ENCODE assay signal across 8 mouse cellular contexts in the genomic region with DNA sequence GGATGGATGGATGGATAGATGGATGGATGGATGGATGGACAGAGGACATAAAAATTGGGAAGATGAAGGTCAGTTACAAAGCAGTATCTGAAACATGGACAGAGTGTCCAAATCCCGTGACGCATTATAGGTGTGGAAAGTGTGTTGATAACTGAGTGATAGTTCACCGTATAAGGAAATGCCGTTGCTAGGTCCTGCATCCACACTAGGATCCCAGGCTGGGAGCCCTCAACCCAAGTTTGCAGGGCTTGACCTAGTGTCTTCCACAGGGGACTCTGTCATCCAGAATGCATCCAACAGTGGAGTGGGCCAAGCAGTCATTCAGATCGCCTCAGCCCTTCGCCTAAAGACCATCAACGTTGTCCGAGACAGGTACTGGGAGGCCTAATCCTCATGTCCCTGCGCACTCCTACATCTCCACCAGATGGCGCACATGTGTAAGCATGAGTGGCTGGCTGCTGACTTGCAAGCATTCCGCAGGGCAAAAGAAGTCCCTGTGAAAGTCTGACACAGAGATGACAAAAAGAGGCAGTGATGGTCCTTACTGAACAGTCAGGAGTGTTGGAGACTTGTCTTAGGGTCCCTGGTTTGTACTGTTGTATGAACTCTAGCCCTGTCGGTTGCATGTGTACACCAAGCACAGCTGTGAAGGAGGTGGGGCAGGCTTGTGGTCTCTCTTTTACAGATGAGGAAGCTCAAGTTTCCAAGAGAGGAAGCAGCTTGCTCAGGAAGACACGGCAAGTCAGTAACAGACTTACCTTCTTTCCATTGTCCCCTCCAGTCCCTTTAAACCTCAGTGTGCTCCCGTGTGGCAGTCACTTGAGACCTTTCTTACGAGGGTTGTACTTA. TPM values are rescaled to one million over a fixed set of nuclear protein-coding genes. Genes with fewer than 3 reads are reported as not detected.
DNase-seq lines count a peak whose midpoint lies in the region; ATAC-seq and TF ChIP-seq lines count a peak whose summit lies in the region.

No protein-coding gene starts in this region.

- H3K27ac ChIP-seq in cerebellum, adult 2 months (ENCODE audit: insufficient read depth, low read length) = no peak overlapping the region
- no peak overlapping the region for H3K27ac ChIP-seq in hindbrain, embryonic 16.5 days (ENCODE audit: low read depth, low read length)

- H3K4me2 ChIP-seq in hindbrain, embryonic 16.5 days (ENCODE audit: low read length) = no peak overlapping the region

- peaks cover 6% of the 10 kb centered on the region for H3K36me3 ChIP-seq in hindbrain, embryonic 16.5 days (ENCODE audit: control insufficient read depth, insufficient read depth, low read length)

- no peak for TF ChIP-seq POLR2A in cerebellum, adult 2 months (IDR thresholded peaks at IDR 0.05; ENCODE audit: borderline replicate concordance, insufficient read depth, low read length)

- TF ChIP-seq CTCF in cerebellum, adult 2 months (IDR thresholded peaks at IDR 0.05; ENCODE audit: borderline replicate concordance, insufficient read depth, low read depth, low read length) = peak; percentile 96

- WGBS in cerebellum, adult 2 months = 47% methylated on average over 15 of the region's 15 CpGs
- 50% methylated on average over 15 of the region's 15 CpGs for WGBS in hindbrain, embryonic 16.5 days

- peak; percentile 75 for DNase-seq in T-cell, adult 2 months (ENCODE audit: low spot score)
- peak; percentile 63 to 82 for DNase-seq in cerebellum, adult 2 months
- peak; percentile 37 to 76 for DNase-seq in frontal cortex, postnatal 10 days (ENCODE audit: low spot score in 2 of 2)
- peak; percentile 72 to 78 for DNase-seq in layer of hippocampus, postnatal 36 days
- DNase-seq in lung, postnatal 25 days (ENCODE audit: low spot score) = peak; percentile 83
- DNase-seq in right cerebral cortex, adult 2 months (ENCODE audit: low spot score in 2 of 2) = peak; percentile 87 to 89
- DNase-seq in urinary bladder, postnatal 36 days (ENCODE audit: low spot score in 2 of 2) = peak; percentile 65 to 75

- no peak overlapping the region for H3K4me3 ChIP-seq in cerebellum, adult 2 months (replicated peaks; ENCODE audit: insufficient read depth, low read depth, low read length)
- no peak overlapping the region for H3K4me3 ChIP-seq in hindbrain, embryonic 16.5 days (ENCODE audit: low read length)

- no peaks in the 10 kb centered on the region for H3K9me3 ChIP-seq in hindbrain, embryonic 16.5 days (ENCODE audit: control insufficient read depth, low read length)

- no peaks in the 10 kb centered on the region for H3K4me1 ChIP-seq in cerebellum, adult 2 months (ENCODE audit: control insufficient read depth, insufficient read depth, low read length)
- H3K4me1 ChIP-seq in hindbrain, embryonic 16.5 days (ENCODE audit: control insufficient read depth, insufficient read depth, low read depth, low read length) = no peaks in the 10 kb centered on the region

- H3K9ac ChIP-seq in hindbrain, embryonic 16.5 days (ENCODE audit: low read depth, low read length) = no peak overlapping the region

- H3K27me3 ChIP-seq in cerebellum, adult 2 months (ENCODE audit: control insufficient read depth, insufficient read depth, low read length) = no peaks in the 10 kb centered on the region
- H3K27me3 ChIP-seq in hindbrain, embryonic 16.5 days (replicated peaks; ENCODE audit: control insufficient read depth, insufficient read depth, low read length) = no peaks in the 10 kb centered on the region

- ATAC-seq in hindbrain, embryonic 16.5 days = peak; percentile 52; the same call in 1 of the 2 replicates

RNA-seq across cellular contexts. Expression of a gene that starts 12.7 kb away (rescaled TPM):
- polyA plus RNA-seq in cerebellum, adult 2 months (2012; rRNA removed) = 77.6 and 81.9 TPM in 2 replicates
- polyA plus RNA-seq in hindbrain, embryonic 16.5 days (2015; fragmentation: Nextera tagmentation; extraction: Ambion mirVana) = 86.6 and 94.4 TPM in 2 replicates
- total RNA-seq in layer of hippocampus, postnatal 36 days (2021) = 10 to 100 TPM; 67.8 to 74.8 TPM

RNA-seq across cellular contexts. Expression of a gene that starts 17.4 kb away (rescaled TPM):
- polyA plus RNA-seq in cerebellum, adult 2 months (2012; rRNA removed) = 41.0 and 43.8 TPM in 2 replicates
- polyA plus RNA-seq in hindbrain, embryonic 16.5 days (2015; fragmentation: Nextera tagmentation; extraction: Ambion mirVana) = 36.3 and 41.1 TPM in 2 replicates
- total RNA-seq in layer of hippocampus, postnatal 36 days (2021) = 10 to 100 TPM; 29.9 to 34.9 TPM

RNA-seq across cellular contexts. Expression of a gene that starts 22.6 kb away (rescaled TPM):
- polyA plus RNA-seq in cerebellum, adult 2 months (2012; rRNA removed) = 46.1 and 47.3 TPM in 2 replicates
- polyA plus RNA-seq in hindbrain, embryonic 16.5 days (2015; fragmentation: Nextera tagmentation; extraction: Ambion mirVana) = 25.0 and 25.2 TPM in 2 replicates
- total RNA-seq in layer of hippocampus, postnatal 36 days (2021) = 100 to 1,000 TPM in 1 of 2 experiments, 10 to 100 TPM in 1; 89.3 to 104 TPM
